12 mouse cellular contexts compared by ENCODE assay signal in the genomic region with DNA sequence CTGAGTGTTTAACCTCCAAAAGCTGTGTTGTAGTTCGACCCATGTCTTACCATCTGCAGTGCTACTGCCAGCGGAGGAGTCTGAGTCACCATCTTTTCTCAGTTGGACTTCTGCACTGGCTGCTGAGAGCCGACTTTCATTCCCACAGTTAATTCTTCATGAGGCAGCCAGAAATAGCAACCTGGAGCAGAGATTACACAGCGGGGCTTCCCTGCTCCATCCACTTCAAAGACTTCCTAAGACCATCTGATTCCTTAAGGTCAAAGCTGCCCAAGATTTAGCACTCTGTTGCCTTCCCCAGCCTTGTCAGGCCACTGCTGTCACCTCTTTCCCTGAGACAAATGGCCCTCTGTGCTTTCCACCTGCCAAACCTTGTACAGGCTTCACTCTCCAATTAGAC. TPM values are rescaled to one million over a fixed set of nuclear protein-coding genes. Genes with fewer than 3 reads are reported as not detected.
DNase-seq lines count a peak whose midpoint lies in the region; ATAC-seq and TF ChIP-seq lines count a peak whose summit lies in the region.
"Had no signal": no experiment of that assay in that cellular context is flagged by ENCODE, and none has a peak within 500 bp of the region (broad histone marks: within the 10 kb centered on the region; RNA-seq: fewer than 3 reads in every experiment).

No protein-coding gene starts in this region.

- H3K9me3 ChIP-seq in hindbrain, postnatal 0 days (ENCODE audit: low read length) = no peaks in the 10 kb centered on the region
- no peaks in the 10 kb centered on the region for H3K9me3 ChIP-seq in hindbrain, embryonic 12.5 days (replicated peaks)
- no peaks in the 10 kb centered on the region for H3K9me3 ChIP-seq in neural tube, embryonic 14.5 days (ENCODE audit: control insufficient read depth, low read length)

- H3K4me1 ChIP-seq in cerebellum, adult 2 months (ENCODE audit: control insufficient read depth, insufficient read depth, low read length) = peaks cover 6% of the 10 kb centered on the region; the same call in 1 of the 2 replicates
- no peaks in the 10 kb centered on the region for H3K4me1 ChIP-seq in hindbrain, postnatal 0 days (ENCODE audit: insufficient read depth, low read length)
- H3K4me1 ChIP-seq in hindbrain, embryonic 12.5 days = peaks cover 9% of the 10 kb centered on the region; the same call in 1 of the 2 replicates
- H3K4me1 ChIP-seq in neural tube, embryonic 14.5 days (ENCODE audit: control insufficient read depth, insufficient read depth, low read length) = peaks cover 5% of the 10 kb centered on the region; the same call in 1 of the 2 replicates

- no peak overlapping the region for H3K4me3 ChIP-seq in cerebellum, adult 2 months (replicated peaks; ENCODE audit: insufficient read depth, low read depth, low read length)
- no peak overlapping the region for H3K4me3 ChIP-seq in hindbrain, postnatal 0 days (ENCODE audit: low read length)
- H3K4me3 ChIP-seq in hindbrain, embryonic 12.5 days = no peak overlapping the region
- no peak overlapping the region for H3K4me3 ChIP-seq in neural tube, embryonic 14.5 days (ENCODE audit: low read depth, low read length)

- peak; percentile 18; the same call in 1 of the 2 replicates for ATAC-seq in hindbrain, postnatal 0 days
- no peak for ATAC-seq in hindbrain, embryonic 12.5 days (ENCODE audit: low FRiP score)
- ATAC-seq in neural tube, embryonic 14.5 days (ENCODE audit: low read depth) = peak; percentile 28; the same call in 1 of the 2 replicates
- ATAC-seq: forebrain, postnatal 0 days had no signal

- H3K4me2 ChIP-seq in hindbrain, postnatal 0 days (ENCODE audit: low read depth, low read length) = no peak overlapping the region
- H3K4me2 ChIP-seq in hindbrain, embryonic 12.5 days (replicated peaks) = no peak overlapping the region
- H3K4me2 ChIP-seq in neural tube, embryonic 14.5 days (ENCODE audit: low read depth, low read length) = no peak overlapping the region

- DNase-seq in cerebellum, adult 2 months = peak; percentile 66 to 76
- no peak for DNase-seq in cerebellum, adult 11 months
- peak; percentile 14 for DNase-seq in hindbrain, postnatal 0 days (ENCODE audit: low spot score)
- peak; percentile 22 for DNase-seq in embryo, embryonic 11 days
- no peak for DNase-seq in natural killer cell, adult 2 months (ENCODE audit: low spot score in 2 of 2)
- DNase-seq in yolk sac, embryonic 10.5 days (ENCODE audit: low spot score) = no peak
- DNase-seq: B cell, adult 2 months; forebrain, postnatal 0 days; kidney, adult 11 months; thymus, adult 2 months had no signal

- 7% methylated on average over 4 of the region's 4 CpGs for WGBS in cerebellum, adult 2 months
- 57% methylated on average over 4 of the region's 4 CpGs for WGBS in hindbrain, postnatal 0 days
- 53% methylated on average over 4 of the region's 4 CpGs for WGBS in hindbrain, embryonic 12.5 days
- WGBS in neural tube, embryonic 14.5 days = 65% methylated on average over 4 of the region's 4 CpGs

- H3K9ac ChIP-seq in hindbrain, postnatal 0 days (replicated peaks; ENCODE audit: low read length) = no peak overlapping the region
- H3K9ac ChIP-seq in hindbrain, embryonic 12.5 days = no peak overlapping the region
- no peak overlapping the region for H3K9ac ChIP-seq in neural tube, embryonic 14.5 days (replicated peaks; ENCODE audit: low read depth, low read length)
- H3K9ac ChIP-seq: forebrain, postnatal 0 days had no signal

- no peaks in the 10 kb centered on the region for H3K27me3 ChIP-seq in cerebellum, adult 2 months (ENCODE audit: control insufficient read depth, insufficient read depth, low read length)
- no peaks in the 10 kb centered on the region for H3K27me3 ChIP-seq in hindbrain, postnatal 0 days (ENCODE audit: insufficient read depth, low read length)
- no peaks in the 10 kb centered on the region for H3K27me3 ChIP-seq in hindbrain, embryonic 12.5 days
- no peaks in the 10 kb centered on the region for H3K27me3 ChIP-seq in neural tube, embryonic 14.5 days (ENCODE audit: control insufficient read depth, insufficient read depth, low read length)

- TF ChIP-seq CTCF in cerebellum, adult 2 months (IDR thresholded peaks at IDR 0.05; ENCODE audit: borderline replicate concordance, insufficient read depth, low read depth, low read length) = no peak
- TF ChIP-seq CTCF in hindbrain, postnatal 0 days (IDR thresholded peaks at IDR 0.05; ENCODE audit: low read depth) = no peak

- H3K36me3 ChIP-seq in hindbrain, postnatal 0 days (ENCODE audit: insufficient read depth, low read length) = no peaks in the 10 kb centered on the region
- H3K36me3 ChIP-seq in hindbrain, embryonic 12.5 days = no peaks in the 10 kb centered on the region
- H3K36me3 ChIP-seq in neural tube, embryonic 14.5 days (ENCODE audit: control insufficient read depth, insufficient read depth, low read length) = no peaks in the 10 kb centered on the region

- no peak for TF ChIP-seq POLR2A in cerebellum, adult 2 months (IDR thresholded peaks at IDR 0.05; ENCODE audit: borderline replicate concordance, insufficient read depth, low read length)

- H3K27ac ChIP-seq in cerebellum, adult 2 months (ENCODE audit: insufficient read depth, low read length) = peak overlapping the region; percentile 46; the same call in 1 of the 2 replicates
- peak overlapping the region; percentile 43 for H3K27ac ChIP-seq in hindbrain, postnatal 0 days
- no peak overlapping the region for H3K27ac ChIP-seq in hindbrain, embryonic 12.5 days
- 0 out of 2 replicates have a peak overlapping the region, but pooled peaks have one; percentile 24 for H3K27ac ChIP-seq in neural tube, embryonic 14.5 days (ENCODE audit: low read depth, low read length)

RNA-seq across cellular contexts. Expression of a gene that starts 6.4 kb away (rescaled TPM):
- 8.4 and 9.0 TPM in 2 replicates for polyA plus RNA-seq in cerebellum, adult 2 months (2012; rRNA removed)
- 6.5 and 12.7 TPM in 2 replicates for total RNA-seq in hindbrain, postnatal 0 days (2014; rRNA removed)
- polyA plus RNA-seq in hindbrain, postnatal 0 days (2015; fragmentation: Nextera tagmentation; extraction: Ambion mirVana) = 12.7 and 13.5 TPM in 2 replicates
- polyA plus RNA-seq in hindbrain, embryonic 12.5 days (2016; fragmentation: Nextera tagmentation; extraction: Ambion mirVana) = 23.7 and 24.7 TPM in 2 replicates
- polyA plus RNA-seq in neural tube, embryonic 14.5 days (2014; fragmentation: Nextera tagmentation; extraction: Ambion mirVana) = 19.5 and 23.5 TPM in 2 replicates

Comparison
In these comparisons a context has a peak if more than half of its experiments do, and no peak if none do; other contexts are left out.
1. DNase-seq: peak in cerebellum, adult 2 months (2 of 2), hindbrain, postnatal 0 days (single experiment) and embryo, embryonic 11 days (single experiment); none in cerebellum, adult 11 months (single experiment), natural killer cell, adult 2 months (0 of 2) and yolk sac, embryonic 10.5 days (single experiment).